Mouse (Mus musculus) liver, embryonic 14.5 days (tissue): ENCODE data around the gene Dok4.

Source experiments
- CTCF ChIP-seq: IDR thresholded peaks from 2 replicates; pipeline ENCODE4 v1.5.1; 2016; ENCODE audit warnings: antibody characterized with exemption, low read depth, control low read depth
- EP300 ChIP-seq: IDR thresholded peaks from 2 replicates; pipeline ENCODE4 v1.6.1; 2016; ENCODE audit warnings: antibody characterized with exemption, low read depth

DNA sequence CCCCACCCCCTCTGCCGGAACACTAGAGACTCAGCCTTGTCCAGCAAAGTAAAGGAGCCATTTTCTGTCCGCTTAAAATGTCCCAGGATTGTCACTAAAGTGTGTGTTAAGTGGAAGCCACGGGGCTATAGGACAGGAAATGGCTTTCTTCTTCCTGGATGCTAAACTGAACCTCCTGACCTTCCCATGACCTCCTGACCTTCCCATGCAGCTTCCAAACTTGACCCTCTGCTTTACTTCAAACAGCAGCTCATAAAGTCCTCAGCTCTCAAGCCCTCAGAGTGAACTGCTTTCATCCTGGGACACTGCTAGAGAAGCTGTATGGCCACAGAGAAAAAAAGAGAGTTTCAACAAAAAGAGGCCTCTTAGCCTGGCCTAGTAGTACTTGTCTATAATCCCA is 690 bp upstream of the Dok4 start:
- TF ChIP-seq CTCF (no peak), EP300 (no peak)
